Mouse (Mus musculus): ENCODE results near the gene Ccdc60. TPM values are rescaled to one million over a fixed set of nuclear protein-coding genes. Genes with fewer than 3 reads are reported as not detected.

The Ccdc60 gene
- polyA plus RNA-seq, 1 experiment from 2014 or later, result 2.5 TPM

- Histone ChIP-seq H3K4me2 (ENCODE audit: low read depth, low read length) (no peak overlapping the region), H3K27me3 (ENCODE audit: control insufficient read depth, insufficient read depth, low read depth, low read length) (no peaks in the 10 kb centered on the region), H3K27ac (ENCODE audit: low read length) (no peak overlapping the region), H3K4me3 (ENCODE audit: low read length) (no peak overlapping the region), H3K9me3 (ENCODE audit: control insufficient read depth, low read length) (no peaks in the 10 kb centered on the region; the same call in 1 of the 2 replicates), H3K36me3 (ENCODE audit: control insufficient read depth, insufficient read depth, low read length) (no peaks in the 10 kb centered on the region), H3K9ac (ENCODE audit: low read length) (no peak overlapping the region), H3K4me1 (replicated peaks; ENCODE audit: control insufficient read depth, insufficient read depth, low read length) (no peaks in the 10 kb centered on the region)
- 88% methylated on average over 3 of the region's 3 CpGs for WGBS
- no peak for ATAC-seq (ENCODE audit: low read depth)
Observed at GRCm38 (mm10) chr5:116221916-116222315, 66.9 kb downstream of the Ccdc60 start.

- H3K36me3 ChIP-seq (ENCODE audit: control insufficient read depth, insufficient read depth, low read length), result no peaks in the 10 kb centered on the region
- H3K9ac ChIP-seq (ENCODE audit: low read length), result no peak overlapping the region
- 66% methylated on average over 7 of the region's 7 CpGs for WGBS
- no peaks in the 10 kb centered on the region for H3K4me1 ChIP-seq (replicated peaks; ENCODE audit: control insufficient read depth, insufficient read depth, low read length)
- H3K9me3 ChIP-seq (ENCODE audit: control insufficient read depth, low read length), result no peaks in the 10 kb centered on the region; the same call in 1 of the 2 replicates
- H3K27ac ChIP-seq (ENCODE audit: low read length), result no peak overlapping the region
- ATAC-seq (ENCODE audit: low read depth), result no peak
- H3K4me2 ChIP-seq (ENCODE audit: low read depth, low read length), result no peak overlapping the region
- H3K27me3 ChIP-seq (ENCODE audit: control insufficient read depth, insufficient read depth, low read depth, low read length), result no peaks in the 10 kb centered on the region
- H3K4me3 ChIP-seq (ENCODE audit: low read length), result no peak overlapping the region
Observed at GRCm38 (mm10) chr5:116219288-116219687, 69.5 kb downstream of the Ccdc60 start.

GRCm38 (mm10) chr5:116212706-116213105 is 76.1 kb downstream of the Ccdc60 start:
- no peaks in the 10 kb centered on the region for H3K9me3 ChIP-seq (ENCODE audit: control insufficient read depth, low read length)

GRCm38 (mm10) chr5:116209378-116210091 is 79.2 kb downstream of the Ccdc60 start:
- H3K4me3 ChIP-seq (ENCODE audit: low read length), result no peak overlapping the region
- ATAC-seq (ENCODE audit: low read depth), result no peak
- no peak overlapping the region for H3K4me2 ChIP-seq (ENCODE audit: low read depth, low read length)
- H3K27ac ChIP-seq (ENCODE audit: low read length), result no peak overlapping the region
- no peaks in the 10 kb centered on the region for H3K9me3 ChIP-seq (ENCODE audit: control insufficient read depth, low read length)
- no peaks in the 10 kb centered on the region for H3K4me1 ChIP-seq (replicated peaks; ENCODE audit: control insufficient read depth, insufficient read depth, low read length)
- H3K9ac ChIP-seq (ENCODE audit: low read length), result no peak overlapping the region
- H3K36me3 ChIP-seq (ENCODE audit: control insufficient read depth, insufficient read depth, low read length), result no peaks in the 10 kb centered on the region
- WGBS, result 41% methylated on average over 10 of the region's 11 CpGs
- H3K27me3 ChIP-seq (ENCODE audit: control insufficient read depth, insufficient read depth, low read depth, low read length), result no peaks in the 10 kb centered on the region

More at GRCm38 (mm10) chr5:116212706-116213105, 76.1 kb downstream of the Ccdc60 start:
- Histone ChIP-seq H3K4me2 (ENCODE audit: low read depth, low read length) (no peak overlapping the region), H3K4me3 (ENCODE audit: low read length) (no peak overlapping the region), H3K27me3 (ENCODE audit: control insufficient read depth, insufficient read depth, low read depth, low read length) (no peaks in the 10 kb centered on the region), H3K4me1 (replicated peaks; ENCODE audit: control insufficient read depth, insufficient read depth, low read length) (no peaks in the 10 kb centered on the region), H3K9ac (ENCODE audit: low read length) (no peak overlapping the region), H3K36me3 (ENCODE audit: control insufficient read depth, insufficient read depth, low read length) (no peaks in the 10 kb centered on the region), H3K27ac (ENCODE audit: low read length) (no peak overlapping the region)
- ATAC-seq (ENCODE audit: low read depth), result no peak
- 53% methylated on average over 5 of the region's 5 CpGs for WGBS

- no peaks in the 10 kb centered on the region for H3K36me3 ChIP-seq (ENCODE audit: control insufficient read depth, insufficient read depth, low read length)
- H3K4me2 ChIP-seq (ENCODE audit: low read depth, low read length), result no peak overlapping the region
- H3K4me1 ChIP-seq (replicated peaks; ENCODE audit: control insufficient read depth, insufficient read depth, low read length), result no peaks in the 10 kb centered on the region
- H3K27ac ChIP-seq (ENCODE audit: low read length), result no peak overlapping the region
- ATAC-seq (ENCODE audit: low read depth), result no peak
- no peaks in the 10 kb centered on the region for H3K9me3 ChIP-seq (ENCODE audit: control insufficient read depth, low read length)
- WGBS, result 39% methylated on average over 16 of the region's 16 CpGs
- H3K27me3 ChIP-seq (ENCODE audit: control insufficient read depth, insufficient read depth, low read depth, low read length), result no peaks in the 10 kb centered on the region
- H3K4me3 ChIP-seq (ENCODE audit: low read length), result no peak overlapping the region
- no peak overlapping the region for H3K9ac ChIP-seq (ENCODE audit: low read length)
Observed at GRCm38 (mm10) chr5:116208741-116209368, 79.9 kb downstream of the Ccdc60 start.

- Histone ChIP-seq H3K4me2 (ENCODE audit: low read depth, low read length) (no peak overlapping the region), H3K9me3 (ENCODE audit: control insufficient read depth, low read length) (no peaks in the 10 kb centered on the region), H3K27me3 (ENCODE audit: control insufficient read depth, insufficient read depth, low read depth, low read length) (no peaks in the 10 kb centered on the region), H3K4me1 (replicated peaks; ENCODE audit: control insufficient read depth, insufficient read depth, low read length) (no peaks in the 10 kb centered on the region), H3K9ac (ENCODE audit: low read length) (no peak overlapping the region), H3K27ac (ENCODE audit: low read length) (no peak overlapping the region), H3K4me3 (ENCODE audit: low read length) (no peak overlapping the region), H3K36me3 (ENCODE audit: control insufficient read depth, insufficient read depth, low read length) (no peaks in the 10 kb centered on the region)
- 64% methylated on average over 5 of the region's 5 CpGs for WGBS
- no peak for ATAC-seq (ENCODE audit: low read depth)
Observed at GRCm38 (mm10) chr5:116202692-116203091, 86.1 kb downstream of the Ccdc60 start.

GRCm38 (mm10) chr5:116194499-116194898 is 94.3 kb downstream of the Ccdc60 start:
- Histone ChIP-seq H3K9me3 (ENCODE audit: control insufficient read depth, low read length) (no peaks in the 10 kb centered on the region), H3K27ac (ENCODE audit: low read length) (no peak overlapping the region), H3K4me2 (ENCODE audit: low read depth, low read length) (no peak overlapping the region), H3K27me3 (ENCODE audit: control insufficient read depth, insufficient read depth, low read depth, low read length) (no peaks in the 10 kb centered on the region), H3K4me3 (ENCODE audit: low read length) (no peak overlapping the region), H3K36me3 (ENCODE audit: control insufficient read depth, insufficient read depth, low read length) (no peaks in the 10 kb centered on the region), H3K4me1 (replicated peaks; ENCODE audit: control insufficient read depth, insufficient read depth, low read length) (no peaks in the 10 kb centered on the region), H3K9ac (ENCODE audit: low read length) (no peak overlapping the region)
- WGBS, result 35% methylated on average over 11 of the region's 11 CpGs
- ATAC-seq (ENCODE audit: low read depth), result no peak

GRCm38 (mm10) chr5:116192693-116193092 is 96.1 kb downstream of the Ccdc60 start:
- H3K9ac ChIP-seq (ENCODE audit: low read length), result no peak overlapping the region
- no peaks in the 10 kb centered on the region for H3K9me3 ChIP-seq (ENCODE audit: control insufficient read depth, low read length)
- H3K4me1 ChIP-seq (replicated peaks; ENCODE audit: control insufficient read depth, insufficient read depth, low read length), result no peaks in the 10 kb centered on the region
- 62% methylated on average over 9 of the region's 9 CpGs for WGBS
- H3K4me3 ChIP-seq (ENCODE audit: low read length), result no peak overlapping the region
- H3K4me2 ChIP-seq (ENCODE audit: low read depth, low read length), result no peak overlapping the region
- ATAC-seq (ENCODE audit: low read depth), result no peak
- H3K27ac ChIP-seq (ENCODE audit: low read length), result no peak overlapping the region
- H3K27me3 ChIP-seq (ENCODE audit: control insufficient read depth, insufficient read depth, low read depth, low read length), result no peaks in the 10 kb centered on the region
- no peaks in the 10 kb centered on the region for H3K36me3 ChIP-seq (ENCODE audit: control insufficient read depth, insufficient read depth, low read length)

GRCm38 (mm10) chr5:116191596-116191995 is 97.2 kb downstream of the Ccdc60 start:
- no peaks in the 10 kb centered on the region for H3K4me1 ChIP-seq (replicated peaks; ENCODE audit: control insufficient read depth, insufficient read depth, low read length)
- H3K9me3 ChIP-seq (ENCODE audit: control insufficient read depth, low read length), result no peaks in the 10 kb centered on the region
- no peak overlapping the region for H3K27ac ChIP-seq (ENCODE audit: low read length)
- no peaks in the 10 kb centered on the region for H3K27me3 ChIP-seq (ENCODE audit: control insufficient read depth, insufficient read depth, low read depth, low read length)
- H3K4me3 ChIP-seq (ENCODE audit: low read length), result no peak overlapping the region
- H3K9ac ChIP-seq (ENCODE audit: low read length), result no peak overlapping the region
- 89% methylated on average over 3 of the region's 3 CpGs for WGBS
- no peak for ATAC-seq (ENCODE audit: low read depth)
- no peaks in the 10 kb centered on the region for H3K36me3 ChIP-seq (ENCODE audit: control insufficient read depth, insufficient read depth, low read length)
- H3K4me2 ChIP-seq (ENCODE audit: low read depth, low read length), result no peak overlapping the region

Data from lung, embryonic 16.5 days (tissue).